Mouse (Mus musculus) forebrain, embryonic 13.5 days (tissue): Measurements from ENCODE around the gene Prr14. TPM values are rescaled to one million over a fixed set of nuclear protein-coding genes. Genes with fewer than 3 reads are reported as not detected.
"Not testable (repeated sequence)": the region's sequence is repeated elsewhere in the genome, so short reads cannot be mapped to it uniquely, and the experiment has no call there.

Experiments
- ATAC-seq: fragments of 200-750 bp; cut with Nextera tagmentation; 2 replicates; pipeline ENCODE4 v1.8.0; 2017
- H3K27ac ChIP-seq: fragments of 300-500 bp; sonication (generic); 2 replicates; pipeline ENCODE4 v1.5.1; 2015; ENCODE audit warnings: inconsistent platforms, mild to moderate bottlenecking, moderate library complexity
- H3K27me3 ChIP-seq: fragments of 300-500 bp; sonication (generic); 2 replicates; pipeline ENCODE4 v1.6.1; 2015; ENCODE audit warnings: mild to moderate bottlenecking, inconsistent platforms
- H3K36me3 ChIP-seq: fragments of 300-500 bp; sonication (generic); 2 replicates; pipeline ENCODE4 v1.6.1; 2015; ENCODE audit warnings: mild to moderate bottlenecking, inconsistent platforms; ENCODE audit not compliant: poor library complexity, severe bottlenecking
- H3K4me1 ChIP-seq: fragments of 300-500 bp; sonication (generic); 2 replicates; pipeline ENCODE4 v1.6.1; 2015; ENCODE audit warnings: inconsistent platforms
- H3K4me2 ChIP-seq: fragments of 300-500 bp; sonication (generic); 2 replicates; pipeline ENCODE4 v1.6.1; 2015; ENCODE audit warnings: inconsistent platforms, mild to moderate bottlenecking, moderate library complexity
- H3K4me3 ChIP-seq: fragments of 300-500 bp; sonication (generic); 2 replicates; pipeline ENCODE4 v1.5.1; 2015; ENCODE audit warnings: mild to moderate bottlenecking, inconsistent platforms
- H3K9ac ChIP-seq: fragments of 300-500 bp; sonication (generic); 2 replicates; pipeline ENCODE4 v1.6.1; 2015; ENCODE audit warnings: mild to moderate bottlenecking, inconsistent platforms
- H3K9me3 ChIP-seq: fragments of 300-500 bp; sonication (generic); replicated peaks from 2 replicates; pipeline ENCODE4 v1.6.1; 2016; ENCODE audit warnings: inconsistent platforms
- WGBS: fragments of 180-500 bp; shearing (Covaris S2); methylation state at CpG from one replicate; pipeline ENCODE4 v1.1.7; 2015; 5-methylcytosine and 5-hydroxymethylcytosine counted together
- polyA plus RNA-seq: library from polyadenylated mRNA; unstranded; fragments of >200 nt; fragmentation: Nextera tagmentation; extraction: Ambion mirVana; gene quantifications from 2 replicates; pipeline ENCODE4 v1.2.1, GENCODE M21; 2015

Gene Prr14
- 49.6 and 51.0 TPM in 2 replicates for polyA plus RNA-seq

GRCm38 (mm10) chr7:127459311-127459710, at the start of gene Prr14:
Prr14 (plus strand) TSS chr7:127459611.
- H3K4me3 ChIP-seq, H3K27ac ChIP-seq, H3K27me3 ChIP-seq, H3K9me3 ChIP-seq, H3K4me2 ChIP-seq, H3K4me1 ChIP-seq, H3K9ac ChIP-seq, ATAC-seq: not testable (repeated sequence)
- peaks cover 55% of the 10 kb centered on the region for H3K36me3 ChIP-seq
- WGBS = 95% methylated on average over 8 of the region's 8 CpGs

- no peak for ATAC-seq
- no peak overlapping the region for H3K4me3 ChIP-seq
- 88% methylated on average over 2 of the region's 2 CpGs for WGBS
- no peaks in the 10 kb centered on the region for H3K9me3 ChIP-seq
- no peaks in the 10 kb centered on the region for H3K4me1 ChIP-seq
- H3K9ac ChIP-seq = no peak overlapping the region
- H3K4me2 ChIP-seq = no peak overlapping the region
- H3K27ac ChIP-seq = no peak overlapping the region
- peaks cover 4% of the 10 kb centered on the region; the same call in 1 of the 2 replicates for H3K36me3 ChIP-seq
- H3K27me3 ChIP-seq = no peaks in the 10 kb centered on the region
These were observed 48.0 kb upstream of the Prr14 start for GRCm38 (mm10) chr7:127411418-127411817.

- H3K27ac ChIP-seq = 0 out of 2 replicates have a peak within 1 kb of the TSS, but pooled peaks have one; percentile 40
- H3K27me3 ChIP-seq = peaks cover 19% of the 10 kb centered on the region
- ATAC-seq = peak; percentile 98
- H3K36me3 ChIP-seq = peaks cover 21% of the 10 kb centered on the region
- WGBS = under 1% methylated on average over 48 of the region's 48 CpGs
- H3K4me3 ChIP-seq = peak within 1 kb of the TSS; percentile 87
- H3K9ac ChIP-seq = peak within 1 kb of the TSS; percentile 93
- peak within 1 kb of the TSS; percentile 99 for H3K4me2 ChIP-seq
- H3K4me1 ChIP-seq = peaks cover 13% of the 10 kb centered on the region
- H3K9me3 ChIP-seq = no peaks in the 10 kb centered on the region
These were observed 37.8 kb upstream of the Prr14 start, which contains the start of gene Zfp688 for GRCm38 (mm10) chr7:127421388-127422191. Zfp688 (minus strand) TSS chr7:127422068.

- Histone ChIP-seq H3K36me3 (peaks cover 20% of the 10 kb centered on the region), H3K4me1 (peaks cover 13% of the 10 kb centered on the region), H3K9ac (peak overlapping the region; percentile 93), H3K9me3 (no peaks in the 10 kb centered on the region), H3K4me2 (peak overlapping the region; percentile 99), H3K27ac (no peak overlapping the region), H3K4me3 (peak overlapping the region; percentile 87), H3K27me3 (peaks cover 19% of the 10 kb centered on the region)
- peak; percentile 84 for ATAC-seq
- 2% methylated on average over 15 of the region's 15 CpGs for WGBS
These were observed 37.2 kb upstream of the Prr14 start for GRCm38 (mm10) chr7:127422247-127422646.

- H3K27me3 ChIP-seq = peaks cover 19% of the 10 kb centered on the region
- H3K9me3 ChIP-seq = no peaks in the 10 kb centered on the region
- H3K9ac ChIP-seq = no peak overlapping the region
- WGBS = 90% methylated on average over 3 of the region's 3 CpGs
- no peaks in the 10 kb centered on the region for H3K36me3 ChIP-seq
- no peak overlapping the region for H3K4me3 ChIP-seq
- no peak for ATAC-seq
- no peak overlapping the region for H3K27ac ChIP-seq
- peaks cover 13% of the 10 kb centered on the region for H3K4me1 ChIP-seq
- H3K4me2 ChIP-seq = no peak overlapping the region
These were observed 34.1 kb upstream of the Prr14 start for GRCm38 (mm10) chr7:127425291-127425690.

- peaks cover 12% of the 10 kb centered on the region for H3K4me1 ChIP-seq
- no peak for ATAC-seq
These were observed 33.5 kb upstream of the Prr14 start for GRCm38 (mm10) chr7:127425911-127426310.

GRCm38 (mm10) chr7:127426354-127426753, 33.1 kb upstream of the Prr14 start:
- H3K36me3 ChIP-seq = no peaks in the 10 kb centered on the region
- no peak for ATAC-seq
- 75% methylated on average over 3 of the region's 3 CpGs for WGBS
- H3K4me1 ChIP-seq = peaks cover 7% of the 10 kb centered on the region
- no peaks in the 10 kb centered on the region for H3K9me3 ChIP-seq
- H3K27ac ChIP-seq = no peak overlapping the region
- peaks cover 19% of the 10 kb centered on the region for H3K27me3 ChIP-seq
- H3K4me3 ChIP-seq = no peak overlapping the region
- no peak overlapping the region for H3K9ac ChIP-seq
- no peak overlapping the region for H3K4me2 ChIP-seq

More at GRCm38 (mm10) chr7:127425911-127426310, 33.5 kb upstream of the Prr14 start:
- no peak overlapping the region for H3K27ac ChIP-seq
- no peaks in the 10 kb centered on the region for H3K36me3 ChIP-seq
- H3K9ac ChIP-seq = no peak overlapping the region
- H3K4me2 ChIP-seq = no peak overlapping the region
- H3K9me3 ChIP-seq = no peaks in the 10 kb centered on the region
- 83% methylated on average over 2 of the region's 2 CpGs for WGBS
- peaks cover 19% of the 10 kb centered on the region for H3K27me3 ChIP-seq
- H3K4me3 ChIP-seq = no peak overlapping the region

- Histone ChIP-seq H3K4me2 (no peak overlapping the region), H3K36me3 (no peaks in the 10 kb centered on the region), H3K27ac (no peak overlapping the region), H3K27me3 (no peaks in the 10 kb centered on the region), H3K4me3 (no peak overlapping the region), H3K9ac (no peak overlapping the region), H3K9me3 (peaks cover 16% of the 10 kb centered on the region), H3K4me1 (no peaks in the 10 kb centered on the region)
- WGBS = 84% methylated on average over 4 of the region's 4 CpGs
- no peak for ATAC-seq
These were observed 24.2 kb upstream of the Prr14 start for GRCm38 (mm10) chr7:127435206-127435605.

- Histone ChIP-seq H3K4me1 (no peaks in the 10 kb centered on the region), H3K9ac (no peak overlapping the region), H3K27ac (no peak overlapping the region), H3K4me2 (no peak overlapping the region), H3K9me3 (peaks cover 16% of the 10 kb centered on the region), H3K36me3 (peaks cover 17% of the 10 kb centered on the region), H3K4me3 (no peak overlapping the region), H3K27me3 (no peaks in the 10 kb centered on the region)
- ATAC-seq = no peak
- WGBS = 89% methylated on average over 3 of the region's 3 CpGs
These were observed 21.7 kb upstream of the Prr14 start for GRCm38 (mm10) chr7:127437724-127438123.

- Histone ChIP-seq H3K4me3 (no peak overlapping the region), H3K36me3 (peaks cover 61% of the 10 kb centered on the region), H3K4me1 (peaks cover 9% of the 10 kb centered on the region), H3K27me3 (no peaks in the 10 kb centered on the region), H3K9ac (no peak overlapping the region), H3K27ac (no peak overlapping the region), H3K9me3 (peaks cover under 1% of the 10 kb centered on the region; the same call in 1 of the 2 replicates), H3K4me2 (no peak overlapping the region)
- ATAC-seq = no peak
- WGBS = 86% methylated on average over 20 of the region's 20 CpGs
These were observed 15.4 kb upstream of the Prr14 start for GRCm38 (mm10) chr7:127443976-127444375.

GRCm38 (mm10) chr7:127448521-127449300, 10.7 kb upstream of the Prr14 start, which contains the start of gene Zfp689:
Zfp689 (minus strand) TSS chr7:127449158.
- Histone ChIP-seq H3K27me3 (no peaks in the 10 kb centered on the region), H3K9me3 (no peaks in the 10 kb centered on the region), H3K4me3 (peak within 1 kb of the TSS; percentile 79), H3K4me2 (peak within 1 kb of the TSS; percentile 69), H3K27ac (peak within 1 kb of the TSS; percentile 93), H3K36me3 (peaks cover 47% of the 10 kb centered on the region), H3K4me1 (peaks cover 44% of the 10 kb centered on the region), H3K9ac (peak within 1 kb of the TSS; percentile 95)
- WGBS = under 1% methylated on average over 54 of the region's 54 CpGs
- ATAC-seq = peak; percentile 95

GRCm38 (mm10) chr7:127449966-127450365, 9.4 kb upstream of the Prr14 start:
- peaks cover 40% of the 10 kb centered on the region for H3K36me3 ChIP-seq
- ATAC-seq = no peak
- peak overlapping the region; percentile 79 for H3K4me3 ChIP-seq
- 0 out of 2 replicates have a peak overlapping the region, but pooled peaks have one; percentile 53 for H3K27ac ChIP-seq
- peak overlapping the region; percentile 64 for H3K9ac ChIP-seq
- no peaks in the 10 kb centered on the region for H3K9me3 ChIP-seq
- H3K4me1 ChIP-seq = peaks cover 44% of the 10 kb centered on the region
- no peaks in the 10 kb centered on the region for H3K27me3 ChIP-seq
- 76% methylated on average over 7 of the region's 7 CpGs for WGBS
- peak overlapping the region; percentile 69 for H3K4me2 ChIP-seq
